Mouse (Mus musculus): ENCODE results near the gene Tmem41a.

GRCm38 (mm10) chr16:21913347-21913746 lies 34.0 kb downstream of the Tmem41a start:
- TF ChIP-seq CTCF (IDR thresholded peaks at IDR 0.05; ENCODE audit: low read depth) (no peak), EP300 (IDR thresholded peaks at IDR 0.05; ENCODE audit: low read depth) (no peak)
